ENCODE assay signal across 18 mouse cellular contexts in genomic region chr13:43009596-43009995, GRCm38 (mm10).
"Had no signal": no experiment of that assay in that cellular context is flagged by ENCODE, and none has a peak within 500 bp of the region (broad histone marks: within the 10 kb centered on the region; RNA-seq: fewer than 3 reads in every experiment).

No protein-coding gene starts in this region.

- H3K4me2 ChIP-seq: limb, embryonic 13.5 days; liver, embryonic 12.5 days; liver, embryonic 15.5 days; lung, embryonic 15.5 days; midbrain, embryonic 13.5 days had no signal

- H3K36me3 ChIP-seq: limb, embryonic 10.5 days; limb, embryonic 13.5 days; liver, embryonic 12.5 days; liver, embryonic 15.5 days; lung, embryonic 15.5 days; midbrain, embryonic 13.5 days had no signal

- H3K4me1 ChIP-seq: liver, embryonic 12.5 days; liver, embryonic 15.5 days had no signal

- H3K27me3 ChIP-seq: limb, embryonic 13.5 days; liver, embryonic 12.5 days; liver, embryonic 15.5 days; lung, embryonic 15.5 days; midbrain, embryonic 13.5 days had no signal

- H3K4me3 ChIP-seq: limb, embryonic 10.5 days; limb, embryonic 13.5 days; liver, embryonic 12.5 days; liver, embryonic 15.5 days; lung, embryonic 15.5 days; midbrain, embryonic 13.5 days had no signal

- H3K27ac ChIP-seq: limb, embryonic 10.5 days; limb, embryonic 13.5 days; liver, embryonic 12.5 days; liver, embryonic 15.5 days; lung, embryonic 15.5 days; macrophage; midbrain, embryonic 13.5 days had no signal

- ATAC-seq: liver, embryonic 12.5 days; midbrain, embryonic 13.5 days; midbrain, embryonic 16.5 days had no signal

- H3K9me3 ChIP-seq: limb, embryonic 10.5 days; limb, embryonic 13.5 days; liver, embryonic 12.5 days; liver, embryonic 15.5 days; lung, embryonic 15.5 days; midbrain, embryonic 13.5 days had no signal

- DNase-seq: kidney, adult 11 months; kidney, adult 8-10 months; kidney, postnatal 14 days; kidney, postnatal 4 days; layer of hippocampus, adult 9-11 months; layer of hippocampus, postnatal 36 days; liver; lung, postnatal 10 days; thymus, adult 18-20 months; thymus, postnatal 36 days had no signal

- H3K9ac ChIP-seq: limb, embryonic 13.5 days; liver, embryonic 12.5 days; liver, embryonic 15.5 days; lung, embryonic 15.5 days; midbrain, embryonic 13.5 days had no signal
